ENCODE assay signal across 9 mouse cellular contexts in genomic region chr3:149358570-149359193, GRCm38 (mm10).
DNase-seq lines count a peak whose midpoint lies in the region; ATAC-seq and TF ChIP-seq lines count a peak whose summit lies in the region.
"Had no signal": no experiment of that assay in that cellular context is flagged by ENCODE, and none has a peak within 500 bp of the region (broad histone marks: within the 10 kb centered on the region; RNA-seq: fewer than 3 reads in every experiment).

No protein-coding gene starts in this region.

- H3K9ac ChIP-seq in CH12.LX (ENCODE audit: insufficient read depth, low read depth): no peak overlapping the region
- H3K9ac ChIP-seq in intestine, embryonic 15.5 days: no peak overlapping the region
- H3K9ac ChIP-seq in midbrain, embryonic 13.5 days (replicated peaks): 0 out of 2 replicates have a peak overlapping the region, but pooled peaks have one; percentile 19

- H3K4me2 ChIP-seq in CH12.LX (ENCODE audit: insufficient read depth, low read depth, poor library complexity, severe bottlenecking): 0 out of 2 replicates have a peak overlapping the region, but pooled peaks have one; percentile 0
- H3K4me2 ChIP-seq in intestine, embryonic 15.5 days (replicated peaks): no peak overlapping the region
- H3K4me2 ChIP-seq in midbrain, embryonic 13.5 days (replicated peaks): peak overlapping the region; percentile 23

- H3K27ac ChIP-seq in CH12.LX (ENCODE audit: insufficient read depth, low read depth): no peak overlapping the region
- no peak overlapping the region for H3K27ac ChIP-seq in intestine, embryonic 15.5 days
- H3K27ac ChIP-seq in midbrain, embryonic 13.5 days: peak overlapping the region; percentile 64; the same call in 1 of the 2 replicates

- dilution Hi-C loops in CH12.LX (cut with MboI; ENCODE audit: extremely low pct_ligation_motif_present, extremely low pct_unique_long_range_greater_than_20kb, low sequenced_read_pairs): no loop called here

- no peak for TF ChIP-seq POLR2A in CH12.LX (IDR thresholded peaks at IDR 0.05; ENCODE audit: low read depth, low read length)
- no peak for TF ChIP-seq POLR2A in brain, embryonic 14.5 days (IDR thresholded peaks at IDR 0.05; ENCODE audit: borderline replicate concordance, extremely low read depth, insufficient read depth, insufficient read length, poor library complexity, severe bottlenecking)

- peak; percentile 36; the same call in 1 of the 2 replicates for ATAC-seq in intestine, embryonic 15.5 days
- ATAC-seq in midbrain, embryonic 13.5 days: peak; percentile 76

- no peaks in the 10 kb centered on the region for H3K27me3 ChIP-seq in CH12.LX (replicated peaks)
- H3K27me3 ChIP-seq in intestine, embryonic 15.5 days (replicated peaks): no peaks in the 10 kb centered on the region
- H3K27me3 ChIP-seq in midbrain, embryonic 13.5 days: no peaks in the 10 kb centered on the region

- H3K4me1 ChIP-seq in CH12.LX (ENCODE audit: control insufficient read depth in 1 of 2, insufficient read depth in 2 of 2): 0 out of 4 replicates have a peak, but pooled peaks cover 0 to 2% of the 10 kb centered on the region in 2 experiments
- peaks cover 4% of the 10 kb centered on the region; the same call in 1 of the 2 replicates for H3K4me1 ChIP-seq in intestine, embryonic 15.5 days (replicated peaks)
- peaks cover 30% of the 10 kb centered on the region for H3K4me1 ChIP-seq in midbrain, embryonic 13.5 days (replicated peaks)

- intact Hi-C loops in gastrocnemius, postnatal 14 days (cut with DNase I; ENCODE audit: low total_unique reads): no loop called here

- no peak for TF ChIP-seq CTCF in CH12.LX (conservative IDR thresholded peaks at IDR 0.05 in 1 of 2, IDR thresholded peaks at IDR 0.05 in 1 of 2; ENCODE audit: low read depth in 2 of 2, low read length in 2 of 2)
- no peak for TF ChIP-seq CTCF in brain, embryonic 14.5 days (IDR thresholded peaks at IDR 0.05; ENCODE audit: borderline replicate concordance, extremely low read depth, insufficient read depth, insufficient read length)

- H3K9me3 ChIP-seq in CH12.LX (replicated peaks; ENCODE audit: low read length): no peaks in the 10 kb centered on the region
- H3K9me3 ChIP-seq in intestine, embryonic 15.5 days: no peaks in the 10 kb centered on the region
- no peaks in the 10 kb centered on the region for H3K9me3 ChIP-seq in midbrain, embryonic 13.5 days

- 30% methylated on average over 6 of the region's 6 CpGs for WGBS in intestine, embryonic 15.5 days
- WGBS in midbrain, embryonic 13.5 days: 19% methylated on average over 6 of the region's 6 CpGs

- no peaks in the 10 kb centered on the region for H3K79me2 ChIP-seq in CH12.LX (replicated peaks; ENCODE audit: control insufficient read depth, extremely low read depth, insufficient read depth, poor library complexity, severe bottlenecking)

- no peak for TF ChIP-seq EP300 in CH12.LX (IDR thresholded peaks at IDR 0.05; ENCODE audit: low read length)

- H3K4me3 ChIP-seq in CH12.LX (replicated peaks in 1 of 3; ENCODE audit: low read depth in 2 of 3, low read length in 2 of 3, poor library complexity in 1 of 3): no peak overlapping the region
- H3K4me3 ChIP-seq in intestine, embryonic 15.5 days (replicated peaks): no peak overlapping the region
- H3K4me3 ChIP-seq in midbrain, embryonic 13.5 days (replicated peaks): no peak overlapping the region

- in situ Hi-C loops in CH12.LX (cut with MboI; ENCODE audit: low pct_ligation_motif_present, low pct_unique_long_range_greater_than_20kb, low sequenced_read_pairs): no loop called here

- no peaks in the 10 kb centered on the region for H3K36me3 ChIP-seq in CH12.LX (replicated peaks in 1 of 2; ENCODE audit: control insufficient read depth in 1 of 2, insufficient read depth in 1 of 2, low read length in 1 of 2)
- H3K36me3 ChIP-seq in intestine, embryonic 15.5 days: no peaks in the 10 kb centered on the region
- H3K36me3 ChIP-seq in midbrain, embryonic 13.5 days: no peaks in the 10 kb centered on the region

- TF ChIP-seq RAD21 in CH12.LX (IDR thresholded peaks at IDR 0.05; ENCODE audit: low read depth, low read length): no peak

- DNase-seq in CH12.LX (ENCODE audit: extremely low read depth): no peak
- DNase-seq in brain, embryonic 14.5 days (ENCODE audit: low read depth): peak; percentile 66
- DNase-seq in right cerebral cortex, postnatal 10 days (ENCODE audit: low spot score in 2 of 2): no peak
- DNase-seq in gastrocnemius, postnatal 14 days: no peak
- no peak for DNase-seq in layer of hippocampus, adult 11-12 months (ENCODE audit: low spot score)
- DNase-seq: adrenal gland, postnatal 10 days; right cerebral cortex, postnatal 4 days had no signal

TF ChIP-seq in CH12.LX, 34 proteins besides CTCF, POLR2A, EP300 and RAD21:
- TF ChIP-seq ZKSCAN1 (IDR thresholded peaks at IDR 0.05; ENCODE audit: borderline replicate concordance, low read depth, low read length): no peak
- TF ChIP-seq SMC3 (IDR thresholded peaks at IDR 0.05; ENCODE audit: low read depth, low read length): no peak
- TF ChIP-seq CHD1 (IDR thresholded peaks at IDR 0.05; ENCODE audit: low read depth, low read length): no peak
- no peak for TF ChIP-seq ETS1 (conservative IDR thresholded peaks at IDR 0.05; ENCODE audit: low read depth, low read length)
- TF ChIP-seq ZMIZ1 (IDR thresholded peaks at IDR 0.05; ENCODE audit: low read depth, low read length): no peak
